Mouse (Mus musculus) heart, adult 2 months (tissue): ENCODE data around the gene Tmem255b. TPM values are rescaled to one million over a fixed set of nuclear protein-coding genes. Genes with fewer than 3 reads are reported as not detected.
A peak's percentile ranks its signal among the peaks of the same experiment; 100 is the strongest.

Experiments used
- DNase-seq, 2 experiments: peaks; one replicate each; pipeline ENCODE4 v3.0.0; 2021
- H3K27ac ChIP-seq: fragments of 200-600 bp; 2 replicates; pipeline ENCODE4 v1.8.1; 2022
- H3K27me3 ChIP-seq: fragments of 200-500 bp; 2 replicates; pipeline ENCODE4 v1.6.1; 2012; ENCODE audit warnings: mild to moderate bottlenecking, low read length, inconsistent platforms, mixed read lengths; ENCODE audit not compliant: control insufficient read depth, insufficient read depth
- H3K36me3 ChIP-seq: fragments of 200-500 bp; 2 replicates; pipeline ENCODE4 v1.6.1; 2012; ENCODE audit warnings: low read length, inconsistent platforms; ENCODE audit not compliant: control insufficient read depth, insufficient read depth
- H3K4me1 ChIP-seq: fragments of 200-500 bp; 2 replicates; pipeline ENCODE4 v1.6.1; 2011; ENCODE audit warnings: low read length; ENCODE audit not compliant: control insufficient read depth, insufficient read depth
- H3K4me3 ChIP-seq: fragments of 200-600 bp; 2 replicates; pipeline ENCODE4 v1.8.1; 2022
- H3K79me2 ChIP-seq: fragments of 200-500 bp; replicated peaks from 2 replicates; pipeline ENCODE4 v1.6.1; 2012; ENCODE audit warnings: mild to moderate bottlenecking, inconsistent platforms, low read length, moderate library complexity, mixed read lengths; ENCODE audit not compliant: control insufficient read depth, insufficient read depth
- H3K9ac ChIP-seq: fragments of 200-500 bp; 2 replicates; pipeline ENCODE4 v1.6.1; 2012; ENCODE audit warnings: low read depth, mild to moderate bottlenecking, control low read depth, inconsistent platforms, low read length, mixed read lengths
- CTCF ChIP-seq: fragments of 200-600 bp; IDR thresholded peaks from 2 replicates; pipeline ENCODE4 v1.8.1; 2022; ENCODE audit warnings: antibody characterized with exemption, mild to moderate bottlenecking, moderate library complexity
- EP300 ChIP-seq: fragments of 200-500 bp; IDR thresholded peaks from 2 replicates; pipeline ENCODE4 v1.6.1; 2011; ENCODE audit warnings: low read depth, low read length, control low read depth; ENCODE audit not compliant: insufficient read depth
- POLR2A ChIP-seq: fragments of 200-500 bp; IDR thresholded peaks from 2 replicates; pipeline ENCODE4 v1.6.1; 2011; ENCODE audit warnings: mild to moderate bottlenecking, low read depth, low read length, control low read depth; ENCODE audit not compliant: insufficient read depth
- WGBS: fragments of 180-500 bp; shearing (Covaris S2); methylation state at CpG from one replicate; pipeline ENCODE4 v1.1.7; 2018; 5-methylcytosine and 5-hydroxymethylcytosine counted together
- intact Hi-C: fragments of 180-260 bp; cut with DNase I; formaldehyde crosslinking; loops from one replicate; pipeline ENCODE4 v1.15.1; 2025
- long read RNA-seq: library from polyadenylated mRNA; stranded (forward); transcript quantifications from one replicate; pipeline ENCODE4 v2.0.0, GENCODE M21; 2021
- polyA plus RNA-seq: library from polyadenylated mRNA; depleted of rRNA; stranded (reverse); fragments of >200 nt; gene quantifications from 2 replicates; pipeline ENCODE4 v1.2.3, GENCODE M21; 2012; rRNA removed
- total RNA-seq, 2 experiments: library from RNA; stranded (reverse); gene quantifications; 2 replicates each; pipeline ENCODE4 v1.2.3; 2021

Tmem255b gene
- total RNA-seq (1 to 10 TPM; 4.8 to 8.0 TPM), polyA plus RNA-seq (10.2 and 17.0 TPM in 2 replicates)
- long read RNA-seq, partial matches to known transcripts = 0 of 5 reads
- long read RNA-seq, other reads (novel, unspliced or antisense) = 3 of 5 reads

DNA sequence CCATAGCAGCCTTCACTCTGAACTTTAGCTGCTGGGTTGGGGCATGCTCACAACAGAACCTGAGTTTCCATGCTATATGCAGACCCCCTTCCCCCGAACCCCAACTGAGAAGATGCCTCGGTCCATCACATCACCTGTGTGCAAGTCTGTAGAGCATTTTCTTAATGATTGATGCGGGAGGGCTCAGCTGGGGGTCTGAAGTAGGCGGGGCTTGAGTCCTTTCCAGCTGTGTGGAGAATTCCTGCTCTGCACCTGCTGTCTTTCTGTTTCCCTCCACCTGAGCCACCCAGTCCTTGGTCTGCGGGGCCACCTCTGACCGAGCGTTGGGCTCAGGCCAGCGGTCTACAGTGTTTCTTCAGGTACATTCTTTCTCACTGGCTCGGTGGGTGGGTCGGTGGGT lies at the start of gene Tmem255b:
TSS of gene Tmem255b (plus strand) at position 301 of the 400 bp plus-strand sequence.
- WGBS = 31% methylated on average over 10 of the region's 10 CpGs
- intact Hi-C loops = no loop called here
- Histone ChIP-seq H3K9ac (peak within 1 kb of the TSS; percentile 64), H3K27ac (peak within 1 kb of the TSS; percentile 94), H3K4me3 (peak within 1 kb of the TSS; percentile 52), H3K36me3 (no peaks in the 10 kb centered on the region), H3K27me3 (no peaks in the 10 kb centered on the region), H3K79me2 (no peaks in the 10 kb centered on the region), H3K4me1 (peaks cover 14% of the 10 kb centered on the region)
- TF ChIP-seq POLR2A = no peak
- no peak for TF ChIP-seq CTCF
- TF ChIP-seq EP300 = no peak
- DNase-seq = no peak

DNA sequence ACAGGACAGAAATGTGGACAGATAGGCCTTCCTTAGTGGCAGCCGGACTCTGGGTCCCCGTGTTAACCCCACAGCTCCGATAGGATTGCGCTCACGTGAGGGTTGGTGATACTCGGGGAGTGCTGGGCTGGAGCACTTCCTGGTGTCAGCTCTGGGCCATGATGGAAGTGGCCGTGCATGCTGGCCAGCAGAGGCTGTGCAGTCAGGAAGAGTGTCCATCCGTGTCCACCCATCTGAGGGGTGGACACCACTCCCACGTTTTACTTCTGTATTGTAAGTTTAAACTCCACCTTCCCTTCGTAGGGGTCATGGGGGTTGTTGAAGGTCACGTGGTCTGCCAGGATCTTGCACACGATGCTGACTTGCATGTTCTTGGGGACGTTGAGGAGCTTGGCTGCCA lies 48.6 kb upstream of the Tmem255b start:
- DNase-seq = no peak
- Histone ChIP-seq H3K4me1 (no peaks in the 10 kb centered on the region), H3K9ac (no peak overlapping the region), H3K36me3 (no peaks in the 10 kb centered on the region), H3K4me3 (no peak overlapping the region), H3K79me2 (no peaks in the 10 kb centered on the region), H3K27me3 (no peaks in the 10 kb centered on the region; the same call in 1 of the 2 replicates), H3K27ac (no peak overlapping the region)
- intact Hi-C loops = no loop called here
- TF ChIP-seq POLR2A (no peak), CTCF (no peak), EP300 (no peak)
- 55% methylated on average over 13 of the region's 13 CpGs for WGBS

DNA sequence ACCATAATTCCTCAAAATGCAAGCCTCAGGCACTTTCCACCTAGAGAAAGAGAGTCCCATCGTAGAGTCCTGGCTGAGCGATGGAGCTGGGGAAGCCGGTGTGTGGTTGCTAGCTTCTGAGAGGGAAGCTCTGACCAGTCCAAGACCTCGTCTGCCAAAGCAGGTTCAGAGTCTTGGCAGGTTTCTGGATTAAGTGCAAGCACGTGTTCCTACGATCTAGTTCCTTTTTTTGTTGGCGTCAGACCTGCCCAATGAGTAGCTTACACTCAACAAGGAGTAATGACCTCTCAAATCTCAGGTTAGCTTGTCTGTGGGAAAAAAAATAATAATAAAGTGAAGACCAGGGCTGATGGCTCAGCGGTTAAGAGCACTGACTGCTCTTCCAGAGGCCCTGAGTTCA lies 47.3 kb upstream of the Tmem255b start:
- Histone ChIP-seq H3K27ac (no peak overlapping the region), H3K36me3 (no peaks in the 10 kb centered on the region), H3K4me3 (no peak overlapping the region), H3K79me2 (no peaks in the 10 kb centered on the region), H3K27me3 (no peaks in the 10 kb centered on the region; the same call in 1 of the 2 replicates), H3K4me1 (no peaks in the 10 kb centered on the region), H3K9ac (no peak overlapping the region)
- TF ChIP-seq CTCF = no peak
- TF ChIP-seq EP300 = no peak
- TF ChIP-seq POLR2A = no peak
- WGBS = 74% methylated on average over 8 of the region's 8 CpGs
- intact Hi-C loops = no loop called here
- DNase-seq = no peak

DNA sequence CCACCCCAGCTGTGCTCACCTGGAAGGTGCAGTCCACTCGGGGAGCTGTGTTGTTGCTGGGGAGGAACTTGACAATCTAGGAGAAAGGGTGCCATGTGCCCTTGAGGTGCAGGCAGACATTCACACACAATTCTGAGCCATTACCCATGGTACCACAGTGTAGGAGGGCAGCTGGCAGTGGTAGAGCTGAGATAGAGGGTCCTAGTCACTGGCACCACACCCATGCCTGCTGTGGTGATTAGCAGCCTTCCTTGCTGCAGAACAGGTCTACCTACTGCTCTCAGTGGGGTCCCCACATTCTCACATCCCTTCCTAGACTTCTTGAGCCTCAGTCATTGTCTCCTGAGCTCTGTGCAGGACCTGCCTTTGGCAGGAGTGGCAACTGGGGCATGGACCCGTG lies 46.2 kb upstream of the Tmem255b start:
- Histone ChIP-seq H3K4me1 (no peaks in the 10 kb centered on the region), H3K79me2 (no peaks in the 10 kb centered on the region), H3K27ac (no peak overlapping the region), H3K9ac (no peak overlapping the region), H3K4me3 (no peak overlapping the region), H3K27me3 (no peaks in the 10 kb centered on the region; the same call in 1 of the 2 replicates), H3K36me3 (no peaks in the 10 kb centered on the region)
- WGBS = 74% methylated on average over 2 of the region's 2 CpGs
- DNase-seq = no peak
- TF ChIP-seq EP300 = no peak
- no peak for TF ChIP-seq CTCF
- TF ChIP-seq POLR2A = no peak
- intact Hi-C loops = no loop called here

DNA sequence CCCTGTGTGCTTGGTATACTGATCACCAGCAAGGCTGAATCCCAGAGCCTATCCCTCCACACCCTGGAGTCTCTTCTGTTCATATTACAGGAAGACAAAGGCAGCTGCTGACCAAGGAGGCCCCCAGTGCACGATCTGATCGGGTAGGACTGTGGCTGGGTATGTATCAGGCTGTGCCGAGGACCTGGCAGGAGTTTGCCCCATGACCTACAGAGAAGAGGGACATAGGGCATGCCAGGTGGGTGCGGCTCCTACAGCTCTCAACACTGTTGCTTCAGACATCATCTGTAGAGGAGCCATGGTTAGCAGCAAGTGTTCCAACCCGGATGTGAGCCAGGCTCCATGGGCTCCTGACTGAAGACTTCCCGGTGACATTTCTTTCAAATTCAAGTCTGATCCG lies 41.1 kb upstream of the Tmem255b start:
- H3K27ac ChIP-seq = no peak overlapping the region
- TF ChIP-seq CTCF (no peak), POLR2A (no peak), EP300 (no peak)
- 82% methylated on average over 7 of the region's 7 CpGs for WGBS
- no peak overlapping the region for H3K4me3 ChIP-seq
- intact Hi-C loops = no loop called here
- H3K27me3 ChIP-seq = no peaks in the 10 kb centered on the region
- H3K36me3 ChIP-seq = no peaks in the 10 kb centered on the region
- H3K9ac ChIP-seq = no peak overlapping the region
- no peaks in the 10 kb centered on the region for H3K4me1 ChIP-seq
- no peak for DNase-seq
- H3K79me2 ChIP-seq = no peaks in the 10 kb centered on the region

GRCm38 (mm10) chr8:13396725-13397124 lies 38.3 kb upstream of the Tmem255b start, which contains the start of gene Atp4b:
Gene Atp4b (minus strand): TSS chr8:13396825.
- Histone ChIP-seq H3K27me3 (no peaks in the 10 kb centered on the region), H3K36me3 (no peaks in the 10 kb centered on the region), H3K4me1 (no peaks in the 10 kb centered on the region), H3K9ac (no peak within 1 kb of the TSS), H3K79me2 (no peaks in the 10 kb centered on the region), H3K27ac (no peak within 1 kb of the TSS), H3K4me3 (no peak within 1 kb of the TSS)
- TF ChIP-seq EP300 (no peak), POLR2A (no peak), CTCF (no peak)
- DNase-seq = no peak
- WGBS = 69% methylated on average over 5 of the region's 5 CpGs
- intact Hi-C loops = no loop called here
